Mouse (Mus musculus) intestine, embryonic 14.5 days (tissue): ENCODE data around the gene Mid1. TPM values are rescaled to one million over a fixed set of nuclear protein-coding genes. Genes with fewer than 3 reads are reported as not detected.
A peak's percentile ranks its signal among the peaks of the same experiment; 100 is the strongest.
"Not testable (repeated sequence)": the region's sequence is repeated elsewhere in the genome, so short reads cannot be mapped to it uniquely, and the experiment has no call there.

ENCODE experiments used
- ATAC-seq: fragments of 200-750 bp; cut with Nextera tagmentation; replicated peaks from 2 replicates; pipeline ENCODE4 v1.8.0; 2017; ENCODE audit warnings: low read depth, moderate number of reproducible peaks, moderate TSS enrichment, moderate library complexity; ENCODE audit not compliant: low FRiP score, low TSS enrichment
- DNase-seq: peaks from one replicate; pipeline ENCODE4 v3.0.0-alpha.2; 2018; ENCODE audit warnings: low spot score
- H3K27ac ChIP-seq: fragments of 300-500 bp; sonication (generic); 2 replicates; pipeline ENCODE4 v1.5.1; 2014; ENCODE audit warnings: low read depth, mild to moderate bottlenecking, control low read depth
- H3K27me3 ChIP-seq: fragments of 300-500 bp; sonication (generic); replicated peaks from 2 replicates; pipeline ENCODE4 v1.6.1; 2014; ENCODE audit warnings: low read length, control low read depth; ENCODE audit not compliant: control insufficient read depth, insufficient read depth
- H3K36me3 ChIP-seq: fragments of 300-500 bp; sonication (generic); 2 replicates; pipeline ENCODE4 v1.6.1; 2014; ENCODE audit warnings: low read length, control low read depth; ENCODE audit not compliant: control insufficient read depth, insufficient read depth
- H3K4me1 ChIP-seq: fragments of 300-500 bp; sonication (generic); replicated peaks from 2 replicates; pipeline ENCODE4 v1.6.1; 2014; ENCODE audit warnings: low read length, control low read depth, mixed read lengths; ENCODE audit not compliant: control insufficient read depth, insufficient read depth
- H3K4me2 ChIP-seq: fragments of 300-500 bp; sonication (generic); 2 replicates; pipeline ENCODE4 v1.6.1; 2014; ENCODE audit warnings: low read length
- H3K4me3 ChIP-seq: fragments of 300-500 bp; sonication (generic); 2 replicates; pipeline ENCODE4 v1.5.1; 2014; ENCODE audit warnings: low read depth, low read length, control low read depth, mixed read lengths
- H3K9ac ChIP-seq: fragments of 300-500 bp; sonication (generic); 2 replicates; pipeline ENCODE4 v1.6.1; 2014; ENCODE audit warnings: mild to moderate bottlenecking, low read length
- H3K9me3 ChIP-seq: fragments of 300-500 bp; sonication (generic); 2 replicates; pipeline ENCODE4 v1.6.1; 2016; ENCODE audit warnings: low read length, control low read depth; ENCODE audit not compliant: control insufficient read depth
- WGBS: fragments of 180-500 bp; shearing (Covaris S2); extraction: QIAGEN DNeasy Blood & Tissue Kit; methylation state at CpG from one replicate; pipeline ENCODE4 v1.1.7; 2014; 5-methylcytosine and 5-hydroxymethylcytosine counted together
- polyA plus RNA-seq: library from polyadenylated mRNA; unstranded; fragments of >200 nt; fragmentation: Nextera tagmentation; extraction: Ambion mirVana; gene quantifications from 2 replicates; pipeline ENCODE4 v1.2.1, GENCODE M21; 2014

Mid1 gene
- polyA plus RNA-seq, 1 experiment from 2014 or later, result 10.3 TPM

- Histone ChIP-seq H3K36me3 (peaks cover 44% of the 10 kb centered on the region), H3K9me3 (peaks cover 21% of the 10 kb centered on the region; the same call in 1 of the 2 replicates)
- ATAC-seq, H3K9ac ChIP-seq, H3K27ac ChIP-seq, H3K27me3 ChIP-seq, H3K4me1 ChIP-seq, H3K4me2 ChIP-seq, H3K4me3 ChIP-seq: not testable (repeated sequence)
- DNase-seq, result peak; percentile 96
- 68% methylated on average over 29 of the region's 29 CpGs for WGBS
These were observed 293.7 kb downstream of the Mid1 start for GRCm38 (mm10) chrX:169978436-169979381.

- not testable (repeated sequence) for H3K27me3 ChIP-seq, DNase-seq, ATAC-seq, H3K4me3 ChIP-seq, H3K4me1 ChIP-seq, H3K4me2 ChIP-seq, H3K9ac ChIP-seq, H3K27ac ChIP-seq
- 84% methylated on average over 20 of the region's 20 CpGs for WGBS
- peaks cover 48% of the 10 kb centered on the region for H3K36me3 ChIP-seq
- peaks cover 27% of the 10 kb centered on the region; the same call in 1 of the 2 replicates for H3K9me3 ChIP-seq
These were observed 294.6 kb downstream of the Mid1 start for GRCm38 (mm10) chrX:169979461-169980202.

GRCm38 (mm10) chrX:169980203-169980556 is 295.2 kb downstream of the Mid1 start:
- Histone ChIP-seq H3K9me3 (peaks cover 32% of the 10 kb centered on the region), H3K36me3 (peaks cover 51% of the 10 kb centered on the region)
- not testable (repeated sequence) for H3K9ac ChIP-seq, H3K4me1 ChIP-seq, DNase-seq, H3K4me3 ChIP-seq, ATAC-seq, H3K27me3 ChIP-seq, H3K4me2 ChIP-seq, H3K27ac ChIP-seq
- WGBS, result 85% methylated on average over 6 of the region's 6 CpGs

- H3K4me1 ChIP-seq, result no peaks in the 10 kb centered on the region
- H3K9ac ChIP-seq, result no peak overlapping the region
- H3K36me3 ChIP-seq, result peaks cover 58% of the 10 kb centered on the region
- no peaks in the 10 kb centered on the region for H3K27me3 ChIP-seq
- WGBS, result 87% methylated on average over 12 of the region's 12 CpGs
- H3K4me3 ChIP-seq, result no peak overlapping the region
- H3K4me2 ChIP-seq, result no peak overlapping the region
- DNase-seq, result no peak
- no peak for ATAC-seq
- no peak overlapping the region for H3K27ac ChIP-seq
- H3K9me3 ChIP-seq, result peaks cover 37% of the 10 kb centered on the region
These were observed 295.9 kb downstream of the Mid1 start for GRCm38 (mm10) chrX:169980809-169981289.

- ATAC-seq (peak; percentile 39; the same call in 1 of the 2 replicates), DNase-seq (peak; percentile 71)
- H3K4me3 ChIP-seq, H3K27ac ChIP-seq, H3K4me1 ChIP-seq, H3K27me3 ChIP-seq, H3K9ac ChIP-seq, H3K4me2 ChIP-seq: not testable (repeated sequence)
- peaks cover 65% of the 10 kb centered on the region for H3K36me3 ChIP-seq
- 78% methylated on average over 19 of the region's 19 CpGs for WGBS
- peaks cover 42% of the 10 kb centered on the region for H3K9me3 ChIP-seq
These were observed 296.8 kb downstream of the Mid1 start for GRCm38 (mm10) chrX:169981761-169982181.

GRCm38 (mm10) chrX:169982606-169983400 is 297.8 kb downstream of the Mid1 start:
- ATAC-seq, H3K4me1 ChIP-seq, H3K9ac ChIP-seq, H3K27ac ChIP-seq, H3K4me2 ChIP-seq, H3K27me3 ChIP-seq, H3K4me3 ChIP-seq: not testable (repeated sequence)
- H3K36me3 ChIP-seq, result peaks cover 66% of the 10 kb centered on the region
- peak; percentile 51 for DNase-seq
- 87% methylated on average over 23 of the region's 23 CpGs for WGBS
- H3K9me3 ChIP-seq, result peaks cover 50% of the 10 kb centered on the region

- WGBS, result 80% methylated on average over 19 of the region's 19 CpGs
- peak; percentile 69 for DNase-seq
- H3K9ac ChIP-seq, H3K4me1 ChIP-seq, H3K4me2 ChIP-seq, H3K27ac ChIP-seq, ATAC-seq, H3K4me3 ChIP-seq, H3K27me3 ChIP-seq: not testable (repeated sequence)
- Histone ChIP-seq H3K36me3 (peaks cover 64% of the 10 kb centered on the region), H3K9me3 (peaks cover 50% of the 10 kb centered on the region)
These were observed 298.6 kb downstream of the Mid1 start for GRCm38 (mm10) chrX:169983401-169984165.
